Mouse (Mus musculus): ENCODE results near the gene Duxf3.
"Not testable (repeated sequence)": the region's sequence is repeated elsewhere in the genome, so short reads cannot be mapped to it uniquely, and the experiment has no call there.

DNA sequence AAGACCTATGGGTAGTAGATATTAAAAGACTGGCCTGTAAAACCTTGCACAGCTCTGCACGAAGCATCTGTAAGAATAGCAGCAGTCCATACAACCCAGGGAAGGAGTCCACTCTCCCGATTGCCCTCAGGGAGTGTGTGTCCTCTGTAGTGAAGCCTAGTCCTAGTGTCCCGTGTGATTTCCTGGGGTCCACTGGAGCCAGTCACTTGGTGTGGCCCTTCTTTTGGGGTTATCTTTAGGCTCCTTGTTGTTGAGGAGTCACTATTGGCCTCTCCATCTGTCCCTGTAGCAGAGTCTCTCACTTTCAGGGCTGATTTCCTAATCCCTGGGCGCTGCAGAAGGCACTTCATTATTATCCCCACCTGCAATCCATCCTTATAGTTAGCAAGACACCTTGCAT, 2.5 kb upstream of the Duxf3 start:
- not testable (repeated sequence) for TF ChIP-seq CTCF, EP300 (IDR thresholded peaks at IDR 0.05; ENCODE audit: low read depth)
